26 mouse cellular contexts compared by ENCODE assay signal in genomic region chr3:53939684-53940189, GRCm38 (mm10).
"Had no signal": no experiment of that assay in that cellular context is flagged by ENCODE, and none has a peak within 500 bp of the region (broad histone marks: within the 10 kb centered on the region; RNA-seq: fewer than 3 reads in every experiment).

No protein-coding gene starts in this region.

- H3K9me3 ChIP-seq: heart, embryonic 13.5 days; heart, embryonic 15.5 days; hindbrain, embryonic 13.5 days; hindbrain, embryonic 15.5 days; kidney, embryonic 15.5 days; limb, embryonic 13.5 days; limb, embryonic 15.5 days had no signal

- H3K27ac ChIP-seq: heart, adult 2 months; heart, embryonic 13.5 days; heart, embryonic 15.5 days; hindbrain, embryonic 13.5 days; hindbrain, embryonic 15.5 days; hindbrain, postnatal 0 days; kidney, embryonic 15.5 days; kidney, postnatal 0 days; limb, embryonic 13.5 days; limb, embryonic 15.5 days; liver, embryonic 14.5 days had no signal

- DNase-seq: gastrocnemius, postnatal 14 days; gastrocnemius, postnatal 36 days; heart, adult 2 months; heart, postnatal 14 days; heart, postnatal 36 days; kidney, adult 11 months; kidney, adult 2 months; kidney, adult 9 months; kidney, postnatal 14 days; kidney, postnatal 36 days; layer of hippocampus, adult 9-11 months; layer of hippocampus, postnatal 36 days; left cerebral cortex, postnatal 4 days had no signal

- H3K27me3 ChIP-seq: heart, embryonic 13.5 days; heart, embryonic 15.5 days; hindbrain, embryonic 13.5 days; hindbrain, embryonic 15.5 days; kidney, embryonic 15.5 days; limb, embryonic 13.5 days; limb, embryonic 15.5 days had no signal

- H3K4me1 ChIP-seq: heart, embryonic 13.5 days; heart, embryonic 15.5 days; hindbrain, embryonic 13.5 days; hindbrain, embryonic 15.5 days; kidney, embryonic 15.5 days; limb, embryonic 13.5 days; limb, embryonic 15.5 days had no signal

- H3K36me3 ChIP-seq: heart, embryonic 13.5 days; heart, embryonic 15.5 days; hindbrain, embryonic 13.5 days; hindbrain, embryonic 15.5 days; kidney, embryonic 15.5 days; limb, embryonic 13.5 days; limb, embryonic 15.5 days had no signal

- H3K9ac ChIP-seq: heart, embryonic 13.5 days; heart, embryonic 15.5 days; hindbrain, embryonic 13.5 days; hindbrain, embryonic 15.5 days; kidney, embryonic 15.5 days; limb, embryonic 13.5 days; limb, embryonic 15.5 days; liver, embryonic 14.5 days had no signal

- H3K4me3 ChIP-seq: heart, adult 2 months; heart, embryonic 13.5 days; heart, embryonic 15.5 days; hindbrain, embryonic 13.5 days; hindbrain, embryonic 15.5 days; kidney, embryonic 15.5 days; limb, embryonic 13.5 days; limb, embryonic 15.5 days had no signal

- ATAC-seq: hindbrain, postnatal 0 days; intestine, embryonic 16.5 days had no signal

- H3K4me2 ChIP-seq: heart, embryonic 11.5 days; heart, embryonic 13.5 days; heart, embryonic 15.5 days; hindbrain, embryonic 13.5 days; hindbrain, embryonic 15.5 days; kidney, embryonic 15.5 days; limb, embryonic 13.5 days; limb, embryonic 15.5 days; liver, embryonic 11.5 days had no signal
